ENCODE assay signal across 8 mouse cellular contexts in the genomic region with DNA sequence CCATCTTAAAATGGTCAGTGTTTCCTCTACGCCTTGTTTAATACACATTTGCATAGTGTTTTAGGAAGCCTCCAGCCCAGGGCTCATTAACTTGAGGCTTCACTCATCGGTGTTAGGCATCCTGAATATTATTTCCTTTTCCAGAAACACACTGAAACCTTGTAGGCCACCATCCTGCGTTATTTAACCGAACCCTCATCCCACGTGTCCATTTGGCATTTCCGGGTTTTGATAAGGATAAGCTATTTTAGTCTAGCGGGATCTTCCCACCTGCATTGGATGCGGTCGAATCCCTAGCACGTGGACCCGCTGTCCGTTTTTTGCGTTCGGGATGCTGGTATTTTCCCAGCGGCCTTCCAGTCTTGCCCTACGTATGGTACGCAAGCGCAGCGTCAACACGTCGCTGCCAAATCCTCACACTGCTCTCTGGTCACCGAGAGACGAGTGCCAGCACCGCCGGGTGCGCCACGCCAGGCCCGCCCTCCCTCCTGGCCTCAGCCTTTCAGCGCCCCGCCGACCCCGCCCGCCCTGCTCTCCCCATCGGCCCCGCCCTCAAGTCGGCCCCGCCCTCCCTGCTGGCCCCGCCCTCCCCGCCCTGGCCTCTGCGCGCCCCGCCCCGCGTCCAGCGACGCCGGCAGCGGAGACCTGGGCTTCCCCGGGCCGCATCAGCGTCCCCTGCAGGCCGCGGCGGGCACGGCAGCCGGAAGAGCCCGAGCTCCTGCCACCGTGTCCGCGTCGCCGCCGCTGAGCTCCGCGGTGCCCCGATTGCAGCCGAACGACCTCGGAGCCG. TPM values are rescaled to one million over a fixed set of nuclear protein-coding genes. Genes with fewer than 3 reads are reported as not detected.
DNase-seq lines count a peak whose midpoint lies in the region; ATAC-seq and TF ChIP-seq lines count a peak whose summit lies in the region.

Gene Fam160b1 (plus strand): TSS at position 340 of the 790 bp plus-strand sequence.

- TF ChIP-seq EP300 in heart, postnatal 0 days (IDR thresholded peaks at IDR 0.05; ENCODE audit: low read depth), result no peak
- no peak for TF ChIP-seq EP300 in liver, postnatal 0 days (IDR thresholded peaks at IDR 0.05; ENCODE audit: low read depth)

- H3K27ac ChIP-seq in forebrain, embryonic 12.5 days, result peak within 1 kb of the TSS; percentile 92
- peak within 1 kb of the TSS; percentile 96 for H3K27ac ChIP-seq in heart, postnatal 0 days (ENCODE audit: low read depth)
- peak within 1 kb of the TSS; percentile 99 for H3K27ac ChIP-seq in liver, postnatal 0 days (ENCODE audit: low read depth)
- peak within 1 kb of the TSS; percentile 96 for H3K27ac ChIP-seq in neural tube, embryonic 14.5 days (ENCODE audit: low read depth, low read length)

- H3K9ac ChIP-seq in forebrain, embryonic 12.5 days, result peak within 1 kb of the TSS; percentile 94
- peak within 1 kb of the TSS; percentile 96 for H3K9ac ChIP-seq in heart, postnatal 0 days (replicated peaks; ENCODE audit: low read depth, low read length)
- peak within 1 kb of the TSS; percentile 100 for H3K9ac ChIP-seq in liver, postnatal 0 days (replicated peaks)
- H3K9ac ChIP-seq in neural tube, embryonic 14.5 days (replicated peaks; ENCODE audit: low read depth, low read length), result peak within 1 kb of the TSS; percentile 100

- H3K9me3 ChIP-seq in E14TG2a.4 (ENCODE audit: low read length), result no peaks in the 10 kb centered on the region
- no peaks in the 10 kb centered on the region for H3K9me3 ChIP-seq in forebrain, embryonic 12.5 days
- H3K9me3 ChIP-seq in heart, postnatal 0 days (replicated peaks; ENCODE audit: control insufficient read depth, low read length), result no peaks in the 10 kb centered on the region
- no peaks in the 10 kb centered on the region for H3K9me3 ChIP-seq in liver, postnatal 0 days (ENCODE audit: low read length)
- no peaks in the 10 kb centered on the region for H3K9me3 ChIP-seq in neural tube, embryonic 14.5 days (ENCODE audit: control insufficient read depth, low read length)

- peak within 1 kb of the TSS; percentile 58 for H3K4me2 ChIP-seq in forebrain, embryonic 12.5 days
- H3K4me2 ChIP-seq in heart, postnatal 0 days (ENCODE audit: low read depth, low read length), result peak within 1 kb of the TSS; percentile 61
- peak within 1 kb of the TSS; percentile 83 for H3K4me2 ChIP-seq in liver, postnatal 0 days (ENCODE audit: low read depth, low read length)
- peak within 1 kb of the TSS; percentile 58 for H3K4me2 ChIP-seq in neural tube, embryonic 14.5 days (ENCODE audit: low read depth, low read length)

- H3K4me3 ChIP-seq in E14TG2a.4 (replicated peaks; ENCODE audit: low read length), result peak within 1 kb of the TSS; percentile 96
- H3K4me3 ChIP-seq in forebrain, embryonic 12.5 days (replicated peaks), result peak within 1 kb of the TSS; percentile 93
- peak within 1 kb of the TSS; percentile 84 for H3K4me3 ChIP-seq in heart, postnatal 0 days (ENCODE audit: low read depth, low read length)
- H3K4me3 ChIP-seq in liver, postnatal 0 days (ENCODE audit: low read depth, low read length), result peak within 1 kb of the TSS; percentile 97
- H3K4me3 ChIP-seq in neural tube, embryonic 14.5 days (ENCODE audit: low read depth, low read length), result peak within 1 kb of the TSS; percentile 98

- DNase-seq in c-Kit-positive CD71-positive TER-119-positive erythroid progenitor cells, embryonic 14.5 days (ENCODE audit: low spot score), result peak; percentile 88
- DNase-seq in heart, postnatal 0 days (ENCODE audit: low spot score), result peak; percentile 90
- DNase-seq in large intestine, adult 2 months (ENCODE audit: low read depth, low spot score), result peak; percentile 67
- DNase-seq in liver, postnatal 0 days, result peak; percentile 99
- DNase-seq in testis, postnatal 10 days (ENCODE audit: low spot score), result peak; percentile 95

- 2% methylated on average over 54 of the region's 70 CpGs for WGBS in forebrain, embryonic 12.5 days
- 1% methylated on average over 55 of the region's 70 CpGs for whole genome bisulfite sequencing in heart, postnatal 0 days
- under 1% methylated on average over 66 of the region's 70 CpGs for WGBS in large intestine, adult 2 months
- WGBS in liver, postnatal 0 days (ENCODE audit: insufficient replicate concordance), result 4% methylated on average over 60 of the region's 70 CpGs
- 2% methylated on average over 61 of the region's 70 CpGs for WGBS in neural tube, embryonic 14.5 days

- TF ChIP-seq CTCF in E14TG2a.4 (conservative IDR thresholded peaks at IDR 0.05; ENCODE audit: low read length), result no peak
- TF ChIP-seq CTCF in heart, postnatal 0 days (IDR thresholded peaks at IDR 0.05; ENCODE audit: low read depth), result peak; percentile 65
- TF ChIP-seq CTCF in liver, postnatal 0 days (IDR thresholded peaks at IDR 0.05; ENCODE audit: low read depth), result peak; percentile 77

- no peaks in the 10 kb centered on the region for H3K36me3 ChIP-seq in E14TG2a.4 (ENCODE audit: insufficient read depth, low read length)
- H3K36me3 ChIP-seq in forebrain, embryonic 12.5 days (replicated peaks), result no peaks in the 10 kb centered on the region
- no peaks in the 10 kb centered on the region for H3K36me3 ChIP-seq in heart, postnatal 0 days (replicated peaks; ENCODE audit: control insufficient read depth, insufficient read depth, low read length)
- H3K36me3 ChIP-seq in liver, postnatal 0 days (replicated peaks; ENCODE audit: insufficient read depth, low read length), result no peaks in the 10 kb centered on the region; the same call in 1 of the 2 replicates
- no peaks in the 10 kb centered on the region for H3K36me3 ChIP-seq in neural tube, embryonic 14.5 days (ENCODE audit: control insufficient read depth, insufficient read depth, low read length)

- peak; percentile 94 for ATAC-seq in forebrain, embryonic 12.5 days (ENCODE audit: low FRiP score)
- peak; percentile 86 for ATAC-seq in heart, postnatal 0 days (ENCODE audit: insufficient read depth, low read depth)
- ATAC-seq in liver, postnatal 0 days, result peak; percentile 88
- peak; percentile 94 for ATAC-seq in neural tube, embryonic 14.5 days (ENCODE audit: low read depth)

- H3K4me1 ChIP-seq in E14TG2a.4 (replicated peaks; ENCODE audit: low read depth, low read length), result peaks cover 69% of the 10 kb centered on the region
- H3K4me1 ChIP-seq in forebrain, embryonic 12.5 days, result peaks cover 42% of the 10 kb centered on the region
- peaks cover 44% of the 10 kb centered on the region for H3K4me1 ChIP-seq in heart, postnatal 0 days (ENCODE audit: control insufficient read depth, insufficient read depth)
- H3K4me1 ChIP-seq in liver, postnatal 0 days (ENCODE audit: insufficient read depth), result peaks cover 66% of the 10 kb centered on the region
- peaks cover 31% of the 10 kb centered on the region for H3K4me1 ChIP-seq in neural tube, embryonic 14.5 days (ENCODE audit: control insufficient read depth, insufficient read depth, low read length)

- H3K27me3 ChIP-seq in E14TG2a.4 (ENCODE audit: insufficient read depth, low read length), result no peaks in the 10 kb centered on the region
- H3K27me3 ChIP-seq in forebrain, embryonic 12.5 days, result no peaks in the 10 kb centered on the region
- no peaks in the 10 kb centered on the region for H3K27me3 ChIP-seq in heart, postnatal 0 days (ENCODE audit: control insufficient read depth, insufficient read depth, low read length)
- H3K27me3 ChIP-seq in liver, postnatal 0 days (ENCODE audit: insufficient read depth, low read length), result no peaks in the 10 kb centered on the region
- no peaks in the 10 kb centered on the region for H3K27me3 ChIP-seq in neural tube, embryonic 14.5 days (ENCODE audit: control insufficient read depth, insufficient read depth, low read length)

RNA-seq across cellular contexts. Expression of gene Fam160b1, which starts in this region (rescaled TPM):
- polyA plus RNA-seq in forebrain, embryonic 12.5 days (2016; fragmentation: Nextera tagmentation; extraction: Ambion mirVana), result 15.7 and 16.7 TPM in 2 replicates
- total RNA-seq in heart, postnatal 0 days (2014; rRNA removed; ENCODE audit: low replicate concordance), result 12.6 and 16.3 TPM in 2 replicates
- 7.0 and 7.8 TPM in 2 replicates for polyA plus RNA-seq in heart, postnatal 0 days (2015; fragmentation: Nextera tagmentation; extraction: Ambion mirVana)
- 6.2 and 11.5 TPM in 2 replicates for polyA plus RNA-seq in large intestine, adult 2 months (2012; rRNA removed)
- polyA plus RNA-seq in liver, postnatal 0 days (2015; fragmentation: Nextera tagmentation; extraction: Ambion mirVana), result 7.8 and 9.2 TPM in 2 replicates
- polyA plus RNA-seq in neural tube, embryonic 14.5 days (2014; fragmentation: Nextera tagmentation; extraction: Ambion mirVana), result 15.6 and 20.3 TPM in 2 replicates

Comparison
In these comparisons a context has a peak if more than half of its experiments do, and no peak if none do; other contexts are left out.
1. Peak in every context shown above with its lines: DNase-seq, ATAC-seq, H3K4me3 ChIP-seq and H3K27ac ChIP-seq.